Mouse (Mus musculus) ES-E14 (cell line): Measurements from ENCODE around the gene Prkch. TPM values are rescaled to one million over a fixed set of nuclear protein-coding genes. Genes with fewer than 3 reads are reported as not detected.

Source experiments
- DNase-seq: peaks from one replicate; pipeline ENCODE4 v3.0.0-alpha.2; 2013; ENCODE audit warnings: low read depth, low spot score
- H3K27ac ChIP-seq: 2 replicates; pipeline ENCODE4 v1.5.1; 2012; ENCODE audit warnings: low read depth, mild to moderate bottlenecking, low read length, moderate library complexity, mixed read lengths; ENCODE audit not compliant: poor library complexity, insufficient read depth, severe bottlenecking
- H3K36me3 ChIP-seq: 2 replicates; pipeline ENCODE4 v1.6.1; 2012; ENCODE audit warnings: mild to moderate bottlenecking, low read length, moderate library complexity, mixed read lengths; ENCODE audit not compliant: control insufficient read depth, poor library complexity, insufficient read depth, severe bottlenecking
- H3K4me1 ChIP-seq, 2 experiments: fragments of 150-350 bp in 1 of 2; sonication (generic) in 1 of 2; 2 replicates each; pipeline ENCODE4 v1.6.1; 2012; ENCODE audit warnings: low read length in 2 of 2, mild to moderate bottlenecking in 1 of 2, mixed read lengths in 1 of 2; ENCODE audit not compliant: control insufficient read depth in 2 of 2, insufficient read depth in 2 of 2, poor library complexity in 1 of 2
- H3K4me3 ChIP-seq, 2 experiments: fragments of 150-350 bp in 1 of 2; sonication (generic) in 1 of 2; 2 replicates each; pipeline ENCODE4 v1.5.1; 2012; ENCODE audit warnings: low read length in 2 of 2, low read depth in 1 of 2, mild to moderate bottlenecking in 1 of 2, mixed read lengths in 1 of 2; ENCODE audit not compliant: insufficient read depth in 1 of 2, poor library complexity in 1 of 2, severe bottlenecking in 1 of 2
- H3K9ac ChIP-seq: 2 replicates; pipeline ENCODE4 v1.6.1; 2012; ENCODE audit warnings: low read depth, mild to moderate bottlenecking, low read length, mixed read lengths; ENCODE audit not compliant: poor library complexity, insufficient read depth, severe bottlenecking
- H3K9me3 ChIP-seq: fragments of 150-350 bp; sonication (generic); 2 replicates; pipeline ENCODE4 v1.6.1; 2012; ENCODE audit warnings: low read depth, mild to moderate bottlenecking, low read length; ENCODE audit not compliant: control insufficient read depth, insufficient read depth
- CHD2 ChIP-seq: IDR thresholded peaks from 2 replicates; pipeline ENCODE4 v1.6.1; 2014; ENCODE audit warnings: mild to moderate bottlenecking, low read depth, low read length, inconsistent platforms
- HCFC1 ChIP-seq: IDR thresholded peaks from 2 replicates; pipeline ENCODE4 v1.6.1; 2012; ENCODE audit warnings: low read length, inconsistent platforms, borderline replicate concordance; ENCODE audit not compliant: insufficient read depth
- MAFK ChIP-seq: IDR thresholded peaks from 2 replicates; pipeline ENCODE4 v1.6.1; 2014; ENCODE audit warnings: mild to moderate bottlenecking, low read depth, low read length, inconsistent platforms; ENCODE audit not compliant: insufficient read depth
- ZC3H11A ChIP-seq: IDR thresholded peaks from 2 replicates; pipeline ENCODE4 v1.6.1; 2012; ENCODE audit warnings: low read depth, mild to moderate bottlenecking, inconsistent platforms, low read length, borderline replicate concordance
- ZNF384 ChIP-seq: IDR thresholded peaks from 2 replicates; pipeline ENCODE4 v1.6.1; 2012; ENCODE audit warnings: low read depth, low read length, inconsistent platforms
- in situ Hi-C, 2 experiments: fragments of 600-800 bp; cut with MboI; formaldehyde crosslinking; loops; one replicate each; pipeline ENCODE4 v1.15.1; 2025; ENCODE audit warnings: low sequenced_read_pairs in 2 of 2, inconsistent platforms in 1 of 2; ENCODE audit not compliant: unreplicated experiment in 2 of 2
- total RNA-seq: library from RNA; depleted of rRNA; stranded (reverse); fragments of 300-350 nt; gene quantifications from 2 replicates; pipeline ENCODE4 v1.2.3, GENCODE M21; 2012

The Prkch gene
- total RNA-seq, 1 experiment, result 2.8 TPM

GRCm38 (mm10) chr12:73647686-73648085 lies 63.1 kb downstream of the Prkch start:
- DNase-seq, result no peak
- H3K36me3 ChIP-seq, result no peaks in the 10 kb centered on the region
- no peaks in the 10 kb centered on the region for H3K9me3 ChIP-seq
- no peaks in the 10 kb centered on the region for H3K4me1 ChIP-seq
- in situ Hi-C loops, result no loop called here
- no peak overlapping the region for H3K9ac ChIP-seq
- TF ChIP-seq ZC3H11A, result no peak
- TF ChIP-seq MAFK, result no peak
- no peak for TF ChIP-seq ZNF384
- TF ChIP-seq HCFC1, result no peak
- TF ChIP-seq CHD2, result no peak
- no peak overlapping the region for H3K4me3 ChIP-seq
- no peak overlapping the region for H3K27ac ChIP-seq

DNA sequence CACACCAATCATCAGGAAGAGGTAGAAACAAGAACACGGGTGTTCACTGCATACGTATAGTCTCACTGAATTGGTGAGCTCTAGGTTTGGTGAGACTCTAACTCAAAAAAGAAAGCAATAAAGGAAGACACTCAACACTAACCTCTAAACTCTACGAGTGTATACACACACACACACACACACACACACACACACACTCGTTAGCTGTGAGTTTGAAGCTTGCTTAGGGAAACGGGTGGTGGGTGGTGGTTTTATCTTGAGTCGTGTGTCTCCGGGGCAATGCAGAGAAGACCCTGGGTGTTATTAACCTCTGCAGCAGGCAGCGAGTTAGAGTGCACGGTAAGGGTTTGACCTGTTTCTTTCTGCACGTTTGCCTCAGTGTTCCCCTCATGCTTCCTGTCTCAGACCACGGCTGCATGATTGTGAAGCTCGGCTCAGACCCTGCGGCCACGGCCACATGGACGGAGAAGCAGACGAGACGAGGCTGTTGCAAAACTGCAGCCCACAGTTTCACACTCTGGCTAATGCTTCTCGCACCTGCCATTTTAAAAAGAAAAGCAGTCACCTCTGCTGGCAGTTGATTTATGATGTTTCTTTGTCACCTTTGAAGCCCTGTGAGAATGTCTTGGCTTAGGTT lies 72.1 kb downstream of the Prkch start:
- H3K9me3 ChIP-seq, result no peaks in the 10 kb centered on the region
- TF ChIP-seq HCFC1, result no peak
- no peak for TF ChIP-seq ZC3H11A
- TF ChIP-seq MAFK, result no peak
- no peak for TF ChIP-seq CHD2
- TF ChIP-seq ZNF384, result no peak
- H3K4me3 ChIP-seq, result no peak overlapping the region
- in situ Hi-C loops, result no loop called here
- no peaks in the 10 kb centered on the region for H3K4me1 ChIP-seq
- no peaks in the 10 kb centered on the region for H3K36me3 ChIP-seq
- no peak overlapping the region for H3K27ac ChIP-seq
- DNase-seq, result no peak
- no peak overlapping the region for H3K9ac ChIP-seq

DNA sequence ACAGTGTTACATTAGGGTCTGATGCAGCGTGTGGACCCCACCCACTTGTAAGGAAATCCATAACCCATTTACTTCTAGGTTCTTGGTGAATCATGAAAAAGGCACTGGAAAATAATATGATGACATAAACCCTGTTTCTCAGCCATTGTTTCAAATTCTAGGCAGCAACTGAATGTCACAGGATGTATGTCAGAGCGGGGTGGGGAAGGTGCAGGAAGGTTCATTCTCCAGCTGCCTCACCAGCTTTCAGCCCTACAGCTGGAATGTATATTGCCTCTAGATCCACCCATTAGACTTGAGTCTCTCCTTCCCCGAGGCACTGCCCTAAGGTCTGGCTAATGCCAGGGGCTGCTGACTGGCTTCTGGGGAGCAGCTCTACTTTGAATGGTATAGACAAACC lies 78.8 kb downstream of the Prkch start:
- in situ Hi-C loops, result no loop called here
- H3K9ac ChIP-seq, result no peak overlapping the region
- no peaks in the 10 kb centered on the region for H3K4me1 ChIP-seq
- H3K27ac ChIP-seq, result no peak overlapping the region
- no peak for DNase-seq
- TF ChIP-seq MAFK, result no peak
- no peak for TF ChIP-seq ZNF384
- TF ChIP-seq ZC3H11A, result no peak
- no peak for TF ChIP-seq CHD2
- TF ChIP-seq HCFC1, result no peak
- H3K36me3 ChIP-seq, result no peaks in the 10 kb centered on the region
- H3K9me3 ChIP-seq, result no peaks in the 10 kb centered on the region
- no peak overlapping the region for H3K4me3 ChIP-seq

- no peak for DNase-seq
- peaks cover 0 to 2% of the 10 kb centered on the region in 2 experiments; a peak in 1 of 4 replicates for H3K4me1 ChIP-seq
- H3K36me3 ChIP-seq, result no peaks in the 10 kb centered on the region
- no peaks in the 10 kb centered on the region for H3K9me3 ChIP-seq
- no peak overlapping the region for H3K9ac ChIP-seq
- H3K4me3 ChIP-seq, result no peak overlapping the region
- no peak for TF ChIP-seq ZNF384
- no peak for TF ChIP-seq MAFK
- TF ChIP-seq ZC3H11A, result no peak
- no peak for TF ChIP-seq CHD2
- TF ChIP-seq HCFC1, result no peak
- H3K27ac ChIP-seq, result no peak overlapping the region
- in situ Hi-C loops, result no loop called here
These were observed 82.1 kb downstream of the Prkch start for GRCm38 (mm10) chr12:73666701-73667100.

GRCm38 (mm10) chr12:73667607-73668006 lies 83.0 kb downstream of the Prkch start:
- Histone ChIP-seq H3K9me3 (no peaks in the 10 kb centered on the region), H3K36me3 (no peaks in the 10 kb centered on the region), H3K9ac (no peak overlapping the region), H3K4me3 (no peak overlapping the region), H3K27ac (no peak overlapping the region), H3K4me1 (peaks cover 0 to 2% of the 10 kb centered on the region in 2 experiments; a peak in 1 of 4 replicates)
- in situ Hi-C loops, result no loop called here
- TF ChIP-seq ZNF384, result no peak
- TF ChIP-seq HCFC1, result no peak
- no peak for TF ChIP-seq ZC3H11A
- no peak for TF ChIP-seq CHD2
- no peak for TF ChIP-seq MAFK
- peak; percentile 20 for DNase-seq
